Mouse (Mus musculus) CH12.LX (cell line): ENCODE data around the gene Il18. TPM values are rescaled to one million over a fixed set of nuclear protein-coding genes. Genes with fewer than 3 reads are reported as not detected.

ENCODE experiments used
- DNase-seq: peaks from one replicate; pipeline ENCODE4 v3.0.0-alpha.2; 2013; ENCODE audit errors: extremely low read depth
- H3K27ac ChIP-seq: 2 replicates; pipeline ENCODE4 v1.5.1; 2012; ENCODE audit warnings: low read depth, mild to moderate bottlenecking, control low read depth, moderate library complexity; ENCODE audit not compliant: insufficient read depth
- H3K27me3 ChIP-seq: replicated peaks from 2 replicates; pipeline ENCODE3; 2012; ENCODE audit warnings: inconsistent platforms
- H3K36me3 ChIP-seq, 2 experiments: replicated peaks in 1 of 2; 2 replicates each; pipeline versions ENCODE3 to v1.6.1; 2012; ENCODE audit warnings: inconsistent platforms in 1 of 2, low read length in 1 of 2, mild to moderate bottlenecking in 1 of 2, mixed read lengths in 1 of 2, moderate library complexity in 1 of 2; ENCODE audit not compliant: control insufficient read depth in 1 of 2, insufficient read depth in 1 of 2
- H3K4me1 ChIP-seq, 2 experiments: 2 replicates each; pipeline ENCODE4 v1.6.1; 2012; ENCODE audit warnings: inconsistent platforms in 1 of 2, moderate library complexity in 1 of 2; ENCODE audit not compliant: insufficient read depth in 2 of 2, control insufficient read depth in 1 of 2
- H3K4me2 ChIP-seq: 2 replicates; pipeline ENCODE4 v1.6.1; 2012; ENCODE audit warnings: low read depth, mild to moderate bottlenecking, control low read depth; ENCODE audit not compliant: poor library complexity, insufficient read depth, severe bottlenecking
- H3K4me3 ChIP-seq, 3 experiments: fragments of 150-350 bp in 1 of 3; sonication (generic) in 1 of 3; replicated peaks in 1 of 3; 2 replicates each; pipeline versions ENCODE3 to v1.5.1; 2011 to 2012; ENCODE audit warnings: low read depth in 2 of 3, low read length in 2 of 3, mild to moderate bottlenecking in 2 of 3, moderate library complexity in 2 of 3, control low read depth in 1 of 3, improper control_type of control experiment in 1 of 3, inconsistent platforms in 1 of 3, mixed read lengths in 1 of 3; ENCODE audit not compliant: poor library complexity in 1 of 3
- H3K79me2 ChIP-seq: replicated peaks from 2 replicates; pipeline ENCODE4 v1.6.1; 2012; ENCODE audit warnings: mild to moderate bottlenecking, moderate library complexity; ENCODE audit not compliant: control insufficient read depth, poor library complexity, insufficient read depth, severe bottlenecking; ENCODE audit errors: extremely low read depth
- H3K9ac ChIP-seq: 2 replicates; pipeline ENCODE4 v1.6.1; 2012; ENCODE audit warnings: low read depth, mild to moderate bottlenecking, control low read depth, moderate library complexity; ENCODE audit not compliant: insufficient read depth
- H3K9me3 ChIP-seq: replicated peaks from 2 replicates; pipeline ENCODE3; 2012; ENCODE audit warnings: low read length, inconsistent platforms, mixed read lengths
- CHD1 ChIP-seq: IDR thresholded peaks from 2 replicates; pipeline ENCODE4 v1.6.1; 2012; ENCODE audit warnings: low read depth, low read length, improper control_type of control experiment, inconsistent platforms
- CHD2 ChIP-seq: IDR thresholded peaks from 2 replicates; pipeline ENCODE4 v1.6.1; 2011; ENCODE audit warnings: low read length, improper control_type of control experiment
- CTCF ChIP-seq, 2 experiments: IDR thresholded peaks in 1 of 2; conservative IDR thresholded peaks in 1 of 2; 2 replicates each; pipeline ENCODE4 v1.5.1; 2011 to 2012; ENCODE audit warnings: low read depth in 2 of 2, low read length in 2 of 2, improper control_type of control experiment in 1 of 2, inconsistent platforms in 1 of 2, mild to moderate bottlenecking in 1 of 2, moderate library complexity in 1 of 2
- HCFC1 ChIP-seq: IDR thresholded peaks from 2 replicates; pipeline ENCODE4 v1.6.1; 2012; ENCODE audit warnings: low read depth, mild to moderate bottlenecking, inconsistent platforms, low read length, improper control_type of control experiment
- IRF4 ChIP-seq: IDR thresholded peaks from 2 replicates; pipeline ENCODE4 v1.6.1; 2014; ENCODE audit warnings: low read depth, mild to moderate bottlenecking, inconsistent platforms, low read length, improper control_type of control experiment
- JUN ChIP-seq: IDR thresholded peaks from 2 replicates; pipeline ENCODE4 v1.6.1; 2011; ENCODE audit warnings: low read depth, mild to moderate bottlenecking, low read length, improper control_type of control experiment, moderate library complexity; ENCODE audit not compliant: insufficient read depth
- KAT2A ChIP-seq: IDR thresholded peaks from 2 replicates; pipeline ENCODE4 v1.6.1; 2012; ENCODE audit warnings: low read length, improper control_type of control experiment, inconsistent platforms; ENCODE audit not compliant: insufficient replicate concordance
- MAZ ChIP-seq: IDR thresholded peaks from 2 replicates; pipeline ENCODE4 v1.6.1; 2012; ENCODE audit warnings: low read depth, mild to moderate bottlenecking, inconsistent platforms, low read length, improper control_type of control experiment, moderate library complexity
- MEF2A ChIP-seq: IDR thresholded peaks from 2 replicates; pipeline ENCODE4 v1.6.1; 2014; ENCODE audit warnings: low read depth, mild to moderate bottlenecking, inconsistent platforms, low read length, improper control_type of control experiment, borderline replicate concordance
- MXI1 ChIP-seq: IDR thresholded peaks from 2 replicates; pipeline ENCODE4 v1.6.1; 2011; ENCODE audit warnings: mild to moderate bottlenecking, low read depth, low read length, improper control_type of control experiment
- MYC ChIP-seq: IDR thresholded peaks from 2 replicates; pipeline ENCODE4 v1.6.1; 2011; ENCODE audit warnings: low read depth, mild to moderate bottlenecking, improper control_type of control experiment, low read length
- POLR2A ChIP-seq: IDR thresholded peaks from 2 replicates; pipeline ENCODE4 v1.6.1; 2011; ENCODE audit warnings: low read depth, mild to moderate bottlenecking, improper control_type of control experiment, low read length
- RAD21 ChIP-seq: IDR thresholded peaks from 2 replicates; pipeline ENCODE4 v1.6.1; 2011; ENCODE audit warnings: low read depth, mild to moderate bottlenecking, low read length, improper control_type of control experiment, moderate library complexity
- RCOR1 ChIP-seq: conservative IDR thresholded peaks from 2 replicates; pipeline ENCODE4 v1.6.1; 2012; ENCODE audit warnings: low read depth, mild to moderate bottlenecking, inconsistent platforms, low read length, improper control_type of control experiment
- SIN3A ChIP-seq: IDR thresholded peaks from 2 replicates; pipeline ENCODE4 v1.6.1; 2012; ENCODE audit warnings: low read length, improper control_type of control experiment, inconsistent platforms
- SMC3 ChIP-seq: IDR thresholded peaks from 2 replicates; pipeline ENCODE4 v1.6.1; 2011; ENCODE audit warnings: low read depth, low read length, improper control_type of control experiment
- TBP ChIP-seq: conservative IDR thresholded peaks from 2 replicates; pipeline ENCODE4 v1.6.1; 2011; ENCODE audit warnings: low read depth, low read length, improper control_type of control experiment
- TCF12 ChIP-seq: IDR thresholded peaks from 2 replicates; pipeline ENCODE4 v1.6.1; 2014; ENCODE audit warnings: low read depth, mild to moderate bottlenecking, inconsistent platforms, low read length, improper control_type of control experiment
- UBTF ChIP-seq: IDR thresholded peaks from 2 replicates; pipeline ENCODE4 v1.6.1; 2012; ENCODE audit warnings: low read depth, mild to moderate bottlenecking, inconsistent platforms, low read length, improper control_type of control experiment, moderate library complexity
- ZC3H11A ChIP-seq: IDR thresholded peaks from 2 replicates; pipeline ENCODE4 v1.6.1; 2012; ENCODE audit warnings: low read depth, mild to moderate bottlenecking, inconsistent platforms, low read length, improper control_type of control experiment
- ZMIZ1 ChIP-seq: IDR thresholded peaks from 2 replicates; pipeline ENCODE4 v1.6.1; 2012; ENCODE audit warnings: low read depth, mild to moderate bottlenecking, inconsistent platforms, low read length, improper control_type of control experiment
- ZNF384 ChIP-seq: IDR thresholded peaks from 2 replicates; pipeline ENCODE4 v1.6.1; 2012; ENCODE audit warnings: low read depth, low read length, improper control_type of control experiment, inconsistent platforms
- dilution Hi-C: fragments of 300-500 bp; cut with MboI; formaldehyde crosslinking; loops from 2 replicates; pipeline ENCODE4 v1.14.3; 2020; ENCODE audit warnings: low sequenced_read_pairs; ENCODE audit not compliant: extremely low pct_unique_long_range_greater_than_20kb, extremely low pct_ligation_motif_present
- in situ Hi-C: fragments of 300-500 bp; cut with MboI; formaldehyde crosslinking; loops from 3 replicates; pipeline ENCODE4 v1.14.3; 2019; ENCODE audit warnings: low sequenced_read_pairs, low pct_ligation_motif_present, low pct_unique_long_range_greater_than_20kb, mixed read lengths
- polyA plus RNA-seq: library from polyadenylated mRNA; unstranded; fragments of >175 nt; gene quantifications from 2 replicates; pipeline ENCODE4 v1.2.1, GENCODE M21; 2012; ENCODE audit warnings: low read depth; ENCODE audit not compliant: insufficient read length
- total RNA-seq, 2 experiments: library from RNA; depleted of rRNA; stranded (reverse); fragments of 300-350 nt in 1 of 2; fragments of >200 nt in 1 of 2; gene quantifications; 2 replicates each; pipeline ENCODE4 v1.2.3; 2012 to 2014

Gene Il18
- total and polyA plus RNA-seq, 3 experiments = 0.56 to 0.98 (median 0.59) TPM

GRCm38 (mm10) chr9:50528293-50528892 lies 26.2 kb upstream of the Il18 start, which contains the start of gene Pts (continued):
- TF ChIP-seq ZNF384 (no peak), RAD21 (peak; percentile 72), CHD1 (no peak), SIN3A (peak; percentile 13; the same call in 1 of the 2 replicates), CTCF (conservative IDR thresholded peaks at IDR 0.05 in 1 of 2, IDR thresholded peaks at IDR 0.05 in 1 of 2; ENCODE audit: low read depth in 2 of 2, low read length in 2 of 2) (peak; percentile 62 to 92; a peak in 3 of 4 replicates), POLR2A (peak; percentile 97), ZMIZ1 (peak; percentile 75; the same call in 1 of the 2 replicates), CHD2 (no peak), MEF2A (no peak), SMC3 (peak; percentile 86), MXI1 (peak; percentile 86), IRF4 (no peak), RCOR1 (no peak)

DNA sequence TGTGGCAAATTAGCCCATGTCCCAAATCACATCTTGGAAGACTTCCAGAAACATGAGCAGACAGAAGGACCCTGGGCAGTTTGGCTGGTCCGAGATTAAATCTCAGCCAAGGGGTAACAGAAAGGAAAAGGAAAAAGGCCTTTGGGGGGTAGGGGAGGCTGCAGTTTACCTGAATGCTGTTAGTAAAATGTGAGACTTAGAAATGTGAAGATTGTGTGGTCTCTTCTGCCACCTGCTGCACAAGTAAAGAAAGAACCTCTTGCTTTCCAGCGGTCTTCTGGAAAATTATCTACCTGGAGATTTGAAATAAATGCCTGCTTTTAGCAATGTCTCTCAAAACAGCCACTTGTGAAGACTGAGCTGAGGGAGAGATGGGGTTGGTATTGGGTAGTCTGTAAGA lies 23.7 kb upstream of the Il18 start:
- dilution Hi-C loops = no loop called here
- H3K4me2 ChIP-seq = no peak overlapping the region
- H3K4me3 ChIP-seq = no peak overlapping the region
- no peaks in the 10 kb centered on the region for H3K27me3 ChIP-seq
- in situ Hi-C loops = loop anchor here (25.0 kb wide), 1 partner anchor 994 kb away; no protein-coding TSS in a partner anchor
- H3K9ac ChIP-seq = no peak overlapping the region
- peaks cover 13 to 54% of the 10 kb centered on the region in 2 experiments for H3K4me1 ChIP-seq
- peaks cover 3 to 8% of the 10 kb centered on the region in 2 experiments for H3K36me3 ChIP-seq
- H3K9me3 ChIP-seq = no peaks in the 10 kb centered on the region
- H3K79me2 ChIP-seq = no peaks in the 10 kb centered on the region
- no peak overlapping the region for H3K27ac ChIP-seq
- peak; percentile 86 for TF ChIP-seq RAD21
- TF ChIP-seq CTCF (conservative IDR thresholded peaks at IDR 0.05 in 1 of 2, IDR thresholded peaks at IDR 0.05 in 1 of 2; ENCODE audit: low read depth in 2 of 2, low read length in 2 of 2) = peak in 1 of 2 experiments; percentile 84; a peak in 2 of 4 replicates
- no peak for TF ChIP-seq HCFC1
- no peak for TF ChIP-seq TCF12
- no peak for TF ChIP-seq ZNF384
- no peak for TF ChIP-seq TBP
- TF ChIP-seq IRF4 = no peak
- peak; percentile 80 for TF ChIP-seq SMC3
- no peak for TF ChIP-seq UBTF
- no peak for TF ChIP-seq MAZ
- no peak for TF ChIP-seq JUN
- no peak for TF ChIP-seq MYC
- no peak for TF ChIP-seq KAT2A
- TF ChIP-seq ZMIZ1 = no peak
- peak; percentile 55 for TF ChIP-seq ZC3H11A
- no peak for TF ChIP-seq SIN3A
- no peak for DNase-seq
